Mouse (Mus musculus) liver, embryonic 15.5 days (tissue): Measurements from ENCODE around the gene Lhfpl2. TPM values are rescaled to one million over a fixed set of nuclear protein-coding genes. Genes with fewer than 3 reads are reported as not detected.

Experiments
- ATAC-seq: fragments of 200-750 bp; cut with Nextera tagmentation; 2 replicates; pipeline ENCODE4 v1.8.0; 2017; ENCODE audit warnings: moderate number of reproducible peaks, mild to moderate bottlenecking, moderate library complexity; ENCODE audit not compliant: insufficient read depth
- H3K27ac ChIP-seq: fragments of 300-500 bp; sonication (generic); replicated peaks from 2 replicates; pipeline ENCODE4 v1.5.1; 2015; ENCODE audit warnings: mild to moderate bottlenecking, inconsistent platforms
- H3K27me3 ChIP-seq: fragments of 300-500 bp; sonication (generic); 2 replicates; pipeline ENCODE4 v1.6.1; 2015; ENCODE audit warnings: mild to moderate bottlenecking, inconsistent platforms
- H3K36me3 ChIP-seq: fragments of 300-500 bp; sonication (generic); replicated peaks from 2 replicates; pipeline ENCODE4 v1.6.1; 2015; ENCODE audit warnings: moderate library complexity, mild to moderate bottlenecking, inconsistent platforms
- H3K4me1 ChIP-seq: fragments of 300-500 bp; sonication (generic); replicated peaks from 2 replicates; pipeline ENCODE4 v1.6.1; 2015; ENCODE audit warnings: inconsistent platforms
- H3K4me2 ChIP-seq: fragments of 300-500 bp; sonication (generic); 2 replicates; pipeline ENCODE4 v1.6.1; 2015; ENCODE audit warnings: moderate library complexity, mild to moderate bottlenecking, inconsistent platforms
- H3K4me3 ChIP-seq: fragments of 300-500 bp; sonication (generic); replicated peaks from 2 replicates; pipeline ENCODE4 v1.5.1; 2015; ENCODE audit warnings: mild to moderate bottlenecking, inconsistent platforms
- H3K9ac ChIP-seq: fragments of 300-500 bp; sonication (generic); 2 replicates; pipeline ENCODE4 v1.6.1; 2015; ENCODE audit warnings: moderate library complexity, mild to moderate bottlenecking, inconsistent platforms
- H3K9me3 ChIP-seq: fragments of 300-500 bp; sonication (generic); replicated peaks from 2 replicates; pipeline ENCODE4 v1.6.1; 2016; ENCODE audit warnings: inconsistent platforms
- WGBS: fragments of 180-500 bp; shearing (Covaris S2); methylation state at CpG from one replicate; pipeline ENCODE4 v1.1.7; 2015; ENCODE audit warnings: mixed read lengths; ENCODE audit not compliant: insufficient replicate concordance; 5-methylcytosine and 5-hydroxymethylcytosine counted together
- polyA plus RNA-seq: library from polyadenylated mRNA; unstranded; fragments of >200 nt; fragmentation: Nextera tagmentation; extraction: Ambion mirVana; gene quantifications from 2 replicates; pipeline ENCODE4 v1.2.1, GENCODE M21; 2015

Lhfpl2 gene
- polyA plus RNA-seq, 1 experiment from 2014 or later: 3.8 TPM

- H3K27ac ChIP-seq: no peak overlapping the region
- peaks cover 68% of the 10 kb centered on the region for H3K27me3 ChIP-seq
- H3K9me3 ChIP-seq: no peaks in the 10 kb centered on the region
- peaks cover 14% of the 10 kb centered on the region for H3K4me1 ChIP-seq
- H3K4me2 ChIP-seq: peak overlapping the region; percentile 73
- no peak for ATAC-seq
- no peaks in the 10 kb centered on the region for H3K36me3 ChIP-seq
- peak overlapping the region; percentile 60 for H3K4me3 ChIP-seq
- 43% methylated on average over 6 of the region's 6 CpGs for WGBS
- H3K9ac ChIP-seq: no peak overlapping the region
Observed at GRCm38 (mm10) chr13:94058642-94059222, 1.1 kb downstream of the Lhfpl2 start.

DNA sequence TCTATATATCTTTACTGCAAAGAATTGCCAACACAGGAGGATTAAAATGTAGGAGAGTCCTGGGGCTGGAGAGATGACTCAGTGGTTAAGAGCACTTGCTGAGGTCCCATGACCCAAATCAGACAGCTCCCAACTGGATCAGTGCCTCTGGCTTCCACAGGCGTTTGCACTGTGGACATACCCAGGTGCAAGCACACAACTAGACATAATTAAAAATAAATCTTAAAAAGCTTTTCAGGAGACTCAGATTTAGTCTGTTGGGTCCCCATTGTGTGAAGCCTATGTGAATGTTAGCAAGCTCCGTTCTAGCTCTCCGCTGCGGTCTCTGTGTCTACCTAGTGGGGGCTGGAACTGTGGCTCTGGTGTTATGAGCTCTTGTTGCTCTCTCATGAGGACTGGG is 1.8 kb downstream of the Lhfpl2 start:
- WGBS: 77% methylated on average over 4 of the region's 4 CpGs
- Histone ChIP-seq H3K9ac (no peak overlapping the region), H3K4me1 (peaks cover 14% of the 10 kb centered on the region), H3K27ac (no peak overlapping the region), H3K36me3 (no peaks in the 10 kb centered on the region), H3K27me3 (peaks cover 68% of the 10 kb centered on the region), H3K9me3 (no peaks in the 10 kb centered on the region), H3K4me2 (no peak overlapping the region), H3K4me3 (no peak overlapping the region)
- no peak for ATAC-seq

GRCm38 (mm10) chr13:94059778-94060177 is 2.2 kb downstream of the Lhfpl2 start:
- no peak overlapping the region for H3K9ac ChIP-seq
- no peak overlapping the region for H3K4me2 ChIP-seq
- WGBS: 54% methylated on average over 6 of the region's 6 CpGs
- peaks cover 14% of the 10 kb centered on the region for H3K4me1 ChIP-seq
- H3K36me3 ChIP-seq: no peaks in the 10 kb centered on the region
- H3K27me3 ChIP-seq: peaks cover 67% of the 10 kb centered on the region
- no peaks in the 10 kb centered on the region for H3K9me3 ChIP-seq
- no peak overlapping the region for H3K4me3 ChIP-seq
- H3K27ac ChIP-seq: no peak overlapping the region
- ATAC-seq: no peak

DNA sequence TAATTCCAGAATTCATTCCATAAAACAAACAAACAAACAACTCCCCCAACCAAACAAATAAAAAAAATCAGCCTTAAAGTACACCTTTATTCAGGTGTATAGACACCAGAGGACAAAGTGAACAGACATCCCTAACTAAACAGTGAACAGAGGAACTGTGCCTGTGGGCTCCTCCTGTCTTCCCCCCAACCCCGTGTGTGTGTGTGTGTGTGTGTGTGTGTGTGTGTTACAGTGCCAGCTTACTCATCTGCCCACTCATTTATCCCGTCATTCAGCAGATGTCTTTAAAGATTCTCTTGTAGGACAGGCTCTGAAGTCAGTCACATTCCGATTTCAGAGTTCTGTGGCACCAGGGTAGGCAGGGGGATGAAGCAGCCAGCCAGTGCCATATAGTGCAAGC is 2.9 kb downstream of the Lhfpl2 start:
- no peak overlapping the region for H3K9ac ChIP-seq
- H3K27me3 ChIP-seq: peaks cover 60% of the 10 kb centered on the region
- H3K27ac ChIP-seq: no peak overlapping the region
- peaks cover 14% of the 10 kb centered on the region for H3K4me1 ChIP-seq
- H3K9me3 ChIP-seq: no peaks in the 10 kb centered on the region
- no peak overlapping the region for H3K4me3 ChIP-seq
- H3K4me2 ChIP-seq: no peak overlapping the region
- ATAC-seq: no peak
- 64% methylated on average over 3 of the region's 3 CpGs for WGBS
- H3K36me3 ChIP-seq: no peaks in the 10 kb centered on the region

- no peaks in the 10 kb centered on the region for H3K36me3 ChIP-seq
- no peak overlapping the region for H3K9ac ChIP-seq
- no peak overlapping the region for H3K4me3 ChIP-seq
- H3K4me2 ChIP-seq: no peak overlapping the region
- H3K4me1 ChIP-seq: peaks cover 14% of the 10 kb centered on the region
- H3K27ac ChIP-seq: no peak overlapping the region
- WGBS: 67% methylated on average over 9 of the region's 9 CpGs
- H3K27me3 ChIP-seq: peaks cover 52% of the 10 kb centered on the region
- no peaks in the 10 kb centered on the region for H3K9me3 ChIP-seq
- ATAC-seq: no peak
Observed at GRCm38 (mm10) chr13:94061256-94061877, 3.8 kb downstream of the Lhfpl2 start.

GRCm38 (mm10) chr13:94062349-94063111 is 4.9 kb downstream of the Lhfpl2 start:
- no peak overlapping the region for H3K9ac ChIP-seq
- H3K27ac ChIP-seq: no peak overlapping the region
- H3K27me3 ChIP-seq: peaks cover 40% of the 10 kb centered on the region
- H3K4me1 ChIP-seq: peaks cover 12% of the 10 kb centered on the region
- ATAC-seq: no peak
- WGBS: 10% methylated on average over 21 of the region's 21 CpGs
- H3K9me3 ChIP-seq: no peaks in the 10 kb centered on the region
- no peaks in the 10 kb centered on the region for H3K36me3 ChIP-seq
- peak overlapping the region; percentile 50 for H3K4me2 ChIP-seq
- H3K4me3 ChIP-seq: peak overlapping the region; percentile 22; the same call in 1 of the 2 replicates

- Histone ChIP-seq H3K27me3 (peaks cover 34% of the 10 kb centered on the region), H3K9ac (no peak overlapping the region), H3K4me2 (peak overlapping the region; percentile 50), H3K9me3 (no peaks in the 10 kb centered on the region), H3K4me1 (peaks cover 12% of the 10 kb centered on the region), H3K36me3 (no peaks in the 10 kb centered on the region), H3K27ac (no peak overlapping the region), H3K4me3 (no peak overlapping the region)
- no peak for ATAC-seq
- 32% methylated on average over 8 of the region's 8 CpGs for WGBS
Observed at GRCm38 (mm10) chr13:94063156-94063555, 5.6 kb downstream of the Lhfpl2 start.

DNA sequence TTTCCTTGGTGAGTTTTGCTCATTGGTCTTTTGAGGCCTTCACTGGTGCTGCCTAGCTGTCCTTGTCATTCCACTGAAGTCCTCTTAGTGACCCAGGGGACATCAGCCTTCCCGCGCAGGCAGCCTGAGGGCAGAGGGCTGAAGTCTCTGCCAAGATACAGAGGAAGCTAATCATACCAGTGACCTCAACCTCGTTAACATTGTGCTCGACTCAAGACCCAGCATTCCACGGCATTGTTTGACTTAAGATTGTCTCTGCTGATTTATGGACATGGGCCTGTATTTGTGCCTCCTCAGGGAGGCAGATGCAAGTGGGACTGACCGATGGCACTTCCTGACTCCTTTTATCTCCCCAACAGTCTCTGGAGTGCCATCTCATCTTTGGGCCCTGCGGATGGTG is 7.0 kb downstream of the Lhfpl2 start:
- no peak overlapping the region for H3K9ac ChIP-seq
- 71% methylated on average over 7 of the region's 7 CpGs for WGBS
- H3K9me3 ChIP-seq: no peaks in the 10 kb centered on the region
- H3K4me2 ChIP-seq: no peak overlapping the region
- H3K4me3 ChIP-seq: no peak overlapping the region
- no peak overlapping the region for H3K27ac ChIP-seq
- no peak for ATAC-seq
- peaks cover 20% of the 10 kb centered on the region for H3K27me3 ChIP-seq
- H3K4me1 ChIP-seq: peaks cover 12% of the 10 kb centered on the region
- H3K36me3 ChIP-seq: no peaks in the 10 kb centered on the region

- no peak overlapping the region for H3K4me3 ChIP-seq
- no peak overlapping the region for H3K9ac ChIP-seq
- no peaks in the 10 kb centered on the region for H3K36me3 ChIP-seq
- H3K4me2 ChIP-seq: no peak overlapping the region
- H3K27ac ChIP-seq: no peak overlapping the region
- H3K4me1 ChIP-seq: peaks cover 12% of the 10 kb centered on the region
- 51% methylated on average over 11 of the region's 11 CpGs for WGBS
- peaks cover 13% of the 10 kb centered on the region for H3K27me3 ChIP-seq
- no peaks in the 10 kb centered on the region for H3K9me3 ChIP-seq
- no peak for ATAC-seq
Observed at GRCm38 (mm10) chr13:94065276-94066050, 7.9 kb downstream of the Lhfpl2 start.

GRCm38 (mm10) chr13:94066626-94067275 is 9.2 kb downstream of the Lhfpl2 start:
- Histone ChIP-seq H3K27me3 (0 out of 2 replicates have a peak, but pooled peaks cover under 1% of the 10 kb centered on the region), H3K9ac (no peak overlapping the region), H3K36me3 (no peaks in the 10 kb centered on the region), H3K4me2 (no peak overlapping the region), H3K27ac (no peak overlapping the region), H3K4me3 (no peak overlapping the region), H3K9me3 (no peaks in the 10 kb centered on the region), H3K4me1 (peaks cover 12% of the 10 kb centered on the region)
- 71% methylated on average over 5 of the region's 5 CpGs for WGBS
- ATAC-seq: no peak
